Mouse (Mus musculus) cortical plate, adult 2 months (tissue): ENCODE data around the gene Kcnt2.

Experiments
- CTCF ChIP-seq: fragments of 200-500 bp; IDR thresholded peaks from 2 replicates; pipeline ENCODE4 v1.5.1; 2011; ENCODE audit warnings: mild to moderate bottlenecking, control low read depth, low read length; ENCODE audit not compliant: insufficient read depth; ENCODE audit errors: extremely low read depth
- POLR2A ChIP-seq: fragments of 200-500 bp; IDR thresholded peaks from 2 replicates; pipeline ENCODE4 v1.6.1; 2011; ENCODE audit warnings: mild to moderate bottlenecking, low read length, control low read depth; ENCODE audit not compliant: insufficient read depth; ENCODE audit errors: extremely low read depth

DNA sequence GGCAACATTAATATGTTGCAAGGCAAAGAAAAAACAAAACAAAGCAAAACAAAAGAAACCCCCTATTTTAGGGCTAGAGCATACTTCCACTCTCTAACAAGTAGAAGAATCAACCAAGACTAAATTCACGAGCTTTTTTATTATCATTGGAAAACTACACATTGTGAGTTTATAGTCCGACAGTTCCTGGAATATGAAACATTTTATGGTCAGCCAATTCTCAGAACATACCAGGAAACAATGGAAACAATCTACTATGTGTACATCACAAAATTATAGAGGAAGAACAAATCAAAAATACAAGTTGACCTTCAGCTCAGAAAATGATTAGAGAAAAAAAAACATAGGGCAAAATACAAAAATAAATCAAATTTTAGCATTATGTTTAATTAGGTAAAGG, 368.9 kb downstream of the Kcnt2 start:
- TF ChIP-seq CTCF (no peak), POLR2A (no peak)
